Mouse (Mus musculus): ENCODE measurements at regions not wholly inside any gene's neighbourhood (a gene's known extent, or its start where the extent isn't known, plus 50 kb on each side); places are given as distances from the start of the nearest gene placed in this dataset.
"Not testable (repeated sequence)": the region's sequence is repeated elsewhere in the genome, so short reads cannot be mapped to it uniquely, and the experiment has no call there.

DNA sequence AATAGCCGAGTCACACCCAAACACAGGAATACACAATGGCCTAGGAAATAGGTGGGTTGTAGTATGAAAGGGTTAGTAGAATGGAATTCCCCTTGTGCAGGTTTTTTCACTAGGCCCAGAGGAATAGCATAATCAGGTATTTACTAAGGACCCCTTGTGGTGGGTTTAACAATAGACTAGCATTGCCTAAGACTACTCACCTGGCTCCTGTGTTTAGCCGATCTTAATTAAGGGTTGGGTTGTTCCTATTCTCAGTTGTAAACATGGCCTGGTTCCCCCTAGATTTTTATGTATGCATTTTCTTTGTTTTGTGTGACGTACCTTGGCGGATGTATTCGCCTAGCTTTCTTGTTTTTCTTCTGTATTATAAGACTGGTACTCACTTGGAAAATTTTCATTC is 90.8 kb upstream of the Srd5a2 start:
- DNase-seq (ENCODE audit: low read depth, low spot score): not testable (repeated sequence)

DNA sequence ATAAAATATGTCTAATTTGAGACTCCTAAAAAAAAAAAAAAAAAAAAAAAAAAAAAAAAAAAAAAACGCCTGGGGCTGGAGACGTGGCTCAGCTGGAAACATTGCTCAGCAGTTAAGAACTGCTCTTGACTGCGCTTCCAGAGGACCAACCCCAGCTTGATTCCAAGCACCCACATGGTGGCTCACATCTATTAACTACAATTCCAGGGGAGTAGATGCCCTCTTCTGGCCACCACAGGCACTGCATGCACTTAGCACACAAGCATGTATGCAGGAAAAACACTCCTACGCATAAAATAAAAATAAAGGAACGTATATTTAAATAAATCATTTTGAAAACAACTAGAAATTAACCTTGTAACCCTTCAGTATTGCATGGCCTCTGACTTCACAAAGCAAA is 87.3 kb upstream of the Srd5a2 start:
- no peak for DNase-seq (ENCODE audit: low read depth, low spot score)

DNA sequence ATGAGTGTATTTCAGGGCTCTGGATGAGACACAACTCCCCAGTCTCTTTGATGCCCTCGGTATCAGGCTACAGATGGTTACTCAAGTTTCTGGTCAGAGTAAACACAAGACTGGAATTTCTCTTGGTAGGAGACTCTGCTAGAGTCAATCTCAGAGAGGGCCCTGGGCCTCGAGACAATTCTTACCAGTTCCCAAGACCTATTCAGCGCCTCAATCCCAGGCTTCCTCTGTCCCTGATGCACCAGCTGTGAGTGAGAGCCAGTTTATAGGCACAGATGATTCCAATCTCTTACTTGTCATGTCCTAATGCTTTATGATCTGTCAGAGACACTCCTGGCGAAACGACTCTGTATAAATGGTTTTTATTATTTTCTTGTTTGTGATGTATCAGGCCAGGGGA is 83.8 kb upstream of the Srd5a2 start:
- peak; percentile 34 for DNase-seq (ENCODE audit: low read depth, low spot score)

DNA sequence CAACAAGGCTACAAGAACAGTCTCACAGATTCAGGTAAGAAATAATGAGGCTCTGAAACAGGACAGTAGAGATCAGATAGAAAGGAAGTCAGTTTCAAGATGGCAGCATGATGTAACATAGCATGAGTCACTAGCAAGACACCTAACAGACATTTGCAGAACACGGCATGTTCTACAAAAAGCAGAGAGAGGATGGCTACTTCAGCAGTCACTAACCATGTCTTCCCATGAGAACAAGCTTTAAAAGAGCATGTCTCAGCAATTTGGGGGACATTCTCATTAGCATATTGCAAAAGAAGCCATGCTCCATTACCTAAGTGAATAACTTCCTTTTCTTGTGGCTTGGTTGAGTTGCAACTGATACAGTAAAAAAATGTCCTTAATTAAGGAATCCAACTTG is 75.2 kb upstream of the Srd5a2 start:
- no peak for DNase-seq (ENCODE audit: low read depth, low spot score)

DNA sequence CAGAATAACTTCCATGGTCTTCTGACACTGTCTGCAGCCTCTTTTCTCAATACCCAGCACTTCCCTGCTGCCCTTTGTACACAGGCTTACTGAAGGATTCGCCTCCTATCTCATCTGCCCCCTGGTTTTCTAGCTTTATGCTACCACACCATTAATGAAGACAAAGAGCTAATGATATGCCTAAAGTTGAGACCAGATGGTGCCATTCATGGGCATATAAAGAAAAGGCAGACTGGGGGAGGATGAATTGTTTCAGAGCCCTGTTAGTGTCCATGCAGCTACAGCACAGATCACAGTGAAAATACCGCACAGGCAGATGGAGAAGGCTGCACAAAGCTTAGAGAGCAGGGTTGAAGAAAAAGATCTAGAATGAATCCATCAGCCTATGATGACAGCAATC is 73.3 kb upstream of the Srd5a2 start:
- no peak for DNase-seq (ENCODE audit: low read depth, low spot score)
